Mouse (Mus musculus) NIH3T3 (cell line): ENCODE results near the gene Elp4.
A peak's percentile ranks its signal among the peaks of the same experiment; 100 is the strongest.

Experiments
- DNase-seq: peaks from one replicate; pipeline ENCODE4 v3.0.0-alpha.2; 2012; ENCODE audit warnings: low read depth

Elp4 gene

GRCm38 (mm10) chr2:105903896-105904756 lies at the start of gene Elp4, which contains the start of gene Immp1l:
Elp4 (minus strand) TSS chr2:105904564.
Immp1l (plus strand) TSS chr2:105904638.
- peak; percentile 98 for DNase-seq

- DNase-seq, result no peak
Observed at GRCm38 (mm10) chr2:105953862-105954261, 49.5 kb upstream of the Elp4 start.

DNA sequence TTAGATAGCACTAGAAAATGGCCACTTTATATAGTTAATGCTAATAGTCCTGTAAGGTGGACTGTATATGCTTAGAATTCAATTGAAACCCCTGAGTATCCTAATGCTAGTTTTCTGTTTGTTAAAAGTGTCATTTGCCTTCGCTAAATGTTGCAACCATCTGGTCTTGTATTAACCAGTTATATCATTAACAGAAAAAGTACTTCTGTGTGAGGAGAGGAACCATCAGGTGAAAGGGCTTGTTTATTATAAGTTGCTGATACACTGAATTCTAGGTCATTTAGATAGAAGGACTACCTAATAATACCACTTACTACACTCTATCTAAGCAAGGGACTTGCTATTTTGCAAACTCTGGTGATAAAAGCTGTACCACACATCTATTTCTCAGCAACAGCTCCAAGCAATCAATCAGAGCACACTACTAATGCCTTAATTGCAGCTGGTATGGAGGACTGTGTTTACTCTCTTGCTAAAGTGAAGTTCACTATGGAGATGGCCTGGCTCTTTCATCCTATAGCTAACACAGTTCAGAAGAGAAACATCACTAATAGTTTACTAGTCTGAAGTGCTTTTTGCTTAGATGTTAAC lies 47.1 kb upstream of the Elp4 start:
- DNase-seq, result no peak

DNA sequence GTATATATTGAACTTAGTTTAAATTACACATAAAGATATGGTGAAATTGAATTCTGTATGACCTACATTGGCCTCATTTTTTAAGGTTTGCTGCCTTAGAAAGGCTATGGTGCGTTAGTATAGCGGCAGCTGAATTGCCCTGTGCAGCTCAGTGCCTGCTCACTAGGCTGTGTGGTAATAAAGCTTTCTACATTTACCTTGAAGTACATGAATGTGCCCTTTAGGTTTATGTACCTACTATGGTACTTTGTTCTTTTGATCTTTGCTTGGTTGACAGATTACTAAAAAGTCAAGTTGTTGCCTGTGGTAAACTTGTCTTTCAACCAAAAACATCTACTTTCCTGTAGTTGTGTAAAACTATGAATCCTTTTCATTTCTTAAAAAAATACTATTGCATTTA lies 45.8 kb upstream of the Elp4 start:
- DNase-seq, result no peak

DNA sequence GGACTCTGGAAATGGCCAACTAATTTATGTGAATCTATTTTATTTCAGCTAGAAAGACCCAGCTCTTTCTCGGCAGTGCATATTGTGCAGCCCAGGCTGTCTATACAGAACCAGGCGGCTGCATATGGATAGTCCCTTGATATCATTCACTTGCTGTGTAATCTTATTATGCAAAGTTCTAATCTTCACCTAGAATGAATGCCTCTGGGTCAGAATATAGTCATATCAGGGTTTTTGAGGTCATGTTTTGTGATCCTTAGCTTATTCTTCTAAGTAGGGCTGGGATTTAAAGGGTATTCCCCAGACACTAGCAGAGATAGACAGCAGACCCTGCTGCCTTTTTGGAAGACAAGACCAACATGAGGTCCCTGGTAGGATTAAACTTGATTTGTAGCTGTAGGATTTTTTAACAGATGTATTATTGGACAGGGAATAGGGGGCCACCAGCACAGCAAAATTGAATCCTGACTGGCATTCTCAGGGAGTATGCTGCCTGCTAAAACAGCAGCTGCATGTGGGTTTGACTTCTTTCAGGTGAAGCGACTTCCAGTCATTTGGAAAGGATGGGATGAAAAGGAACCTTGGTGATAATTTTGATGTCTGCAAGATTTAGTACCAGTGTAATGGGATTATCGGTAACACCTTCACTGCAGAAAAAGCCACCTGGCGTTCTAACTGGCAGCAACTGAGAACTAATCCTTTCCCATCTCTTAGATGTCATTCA lies 13.4 kb upstream of the Elp4 start:
- no peak for DNase-seq

- peak; percentile 66 for DNase-seq
Observed at GRCm38 (mm10) chr2:105916671-105917070, 12.3 kb upstream of the Elp4 start.

- DNase-seq, result no peak
Observed at GRCm38 (mm10) chr2:105913655-105914366, 9.4 kb upstream of the Elp4 start.

- no peak for DNase-seq
Observed at GRCm38 (mm10) chr2:105910611-105911010, 6.2 kb upstream of the Elp4 start.

DNA sequence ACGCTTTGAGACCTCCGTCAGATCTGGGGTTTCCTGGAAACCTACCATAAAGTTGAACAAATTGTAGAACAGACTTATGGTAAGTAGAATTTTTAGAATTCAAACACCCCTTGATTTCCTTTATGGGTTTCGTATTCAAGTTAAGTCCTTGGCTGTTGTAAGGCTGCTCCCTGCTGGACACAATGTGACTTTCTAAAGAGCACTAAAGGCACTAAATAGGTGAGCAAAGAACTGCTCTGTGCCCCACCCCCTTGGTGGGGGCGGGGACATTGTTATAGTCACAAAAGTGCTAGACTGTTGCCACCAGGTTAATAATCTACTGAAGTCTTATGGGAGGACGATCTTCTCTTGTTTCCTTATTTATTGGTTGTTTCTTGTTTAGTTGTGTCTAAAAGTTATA lies 4.0 kb upstream of the Elp4 start:
- peak; percentile 50 for DNase-seq

DNA sequence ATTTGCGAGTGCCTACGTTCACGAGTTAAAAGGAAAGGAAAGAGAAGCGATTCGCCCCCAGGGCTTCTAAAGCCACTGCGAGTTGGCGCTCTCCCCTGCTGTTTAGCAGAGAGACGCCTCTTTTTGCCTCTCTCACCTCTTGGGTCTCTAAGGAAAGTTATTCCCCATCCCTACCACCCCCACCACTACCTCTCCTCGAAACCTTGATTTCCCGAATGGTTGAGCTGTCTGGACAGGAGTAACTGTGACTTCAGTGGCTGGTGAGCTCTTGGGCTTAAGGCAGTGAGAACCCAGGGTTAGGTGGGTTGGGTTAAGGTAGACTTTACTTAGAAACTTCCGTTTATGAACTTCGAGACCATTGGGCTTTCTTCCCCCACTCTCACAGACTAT lies 388 bp upstream of the Elp4 start:
- no peak for DNase-seq

GRCm38 (mm10) chr2:105890816-105891215 lies 13.5 kb downstream of the Elp4 start:
- no peak for DNase-seq

DNA sequence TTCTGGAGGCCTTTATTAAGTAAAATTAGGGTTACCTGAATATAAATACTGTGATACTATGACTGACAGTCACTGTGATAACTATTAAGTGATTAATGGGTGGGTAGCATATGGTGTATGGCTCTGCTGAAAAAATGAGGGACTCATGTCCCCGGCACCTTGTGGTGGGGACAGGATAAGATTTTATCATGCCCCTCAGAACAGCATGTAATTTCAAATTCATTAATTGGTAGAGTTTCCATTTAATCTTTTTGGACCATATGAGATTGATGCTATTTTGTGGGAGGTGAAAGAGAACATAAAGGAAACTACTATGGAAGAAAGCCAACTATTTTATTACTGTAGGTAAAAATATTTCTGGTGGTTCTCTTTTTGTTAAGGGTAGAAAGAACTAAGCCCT lies 31.0 kb downstream of the Elp4 start:
- DNase-seq, result no peak

DNA sequence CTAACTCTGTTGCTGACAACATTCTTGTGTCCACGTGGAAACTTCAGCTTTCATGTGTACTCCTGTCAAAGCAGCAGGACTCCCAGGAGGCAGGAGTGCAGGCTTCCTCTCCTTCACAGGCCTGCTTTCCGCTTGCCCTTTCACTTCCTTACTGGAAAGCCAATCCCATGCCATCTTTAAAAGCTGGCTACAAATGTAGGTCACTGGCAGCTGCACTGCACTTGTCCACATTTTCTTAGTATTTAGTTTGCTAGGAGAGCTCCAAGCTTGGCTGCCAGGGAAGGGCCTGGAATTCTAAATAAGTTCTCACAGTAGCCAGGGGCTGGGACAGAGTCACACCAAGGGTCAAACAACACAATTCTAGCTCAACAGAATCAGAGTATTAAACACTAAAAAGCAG lies 49.6 kb downstream of the Elp4 start:
- no peak for DNase-seq

GRCm38 (mm10) chr2:105852971-105853370 lies 51.4 kb downstream of the Elp4 start:
- no peak for DNase-seq

GRCm38 (mm10) chr2:105851714-105852293 lies 52.6 kb downstream of the Elp4 start:
- DNase-seq, result no peak

DNA sequence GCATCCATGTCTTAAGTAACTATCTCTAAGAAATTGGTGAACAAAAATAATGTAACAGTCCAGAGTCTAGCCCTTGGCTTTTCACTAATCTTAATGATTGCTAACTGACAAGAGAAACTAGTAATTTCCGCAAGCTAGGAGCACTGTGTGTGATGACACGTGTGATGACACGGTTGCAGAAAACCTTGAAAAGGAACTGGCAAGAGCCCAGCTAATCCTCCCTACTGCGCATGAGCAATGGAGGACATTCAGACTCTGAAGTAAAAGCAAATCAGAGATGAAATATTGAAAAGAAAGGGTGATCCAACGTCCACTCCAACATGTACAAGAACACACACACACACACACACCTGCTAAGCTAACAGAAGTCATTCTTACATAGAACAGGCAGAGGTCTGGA lies 61.2 kb downstream of the Elp4 start:
- DNase-seq, result no peak

- DNase-seq, result no peak
Observed at GRCm38 (mm10) chr2:105817965-105818364, 86.4 kb downstream of the Elp4 start.

GRCm38 (mm10) chr2:105815170-105815569 lies 89.2 kb downstream of the Elp4 start:
- DNase-seq, result no peak

DNA sequence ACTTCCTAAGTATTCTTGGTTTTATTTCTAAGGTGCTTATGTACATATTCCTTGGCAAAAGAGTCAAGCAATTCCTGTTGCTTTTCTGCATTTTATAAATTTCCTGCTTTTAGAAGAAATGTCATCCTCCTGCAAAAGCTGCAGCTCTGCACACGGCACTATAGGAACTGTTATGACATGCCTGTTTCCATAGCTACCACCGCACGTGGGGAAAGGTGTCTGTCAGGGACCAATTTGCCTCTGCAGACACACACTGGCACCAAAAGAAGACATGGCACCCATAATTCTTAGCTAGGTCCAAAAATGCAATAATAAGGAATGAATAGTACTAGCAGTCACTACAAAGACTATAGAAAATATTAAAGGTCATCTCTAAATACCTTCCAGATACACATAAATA lies 91.3 kb downstream of the Elp4 start:
- no peak for DNase-seq

DNA sequence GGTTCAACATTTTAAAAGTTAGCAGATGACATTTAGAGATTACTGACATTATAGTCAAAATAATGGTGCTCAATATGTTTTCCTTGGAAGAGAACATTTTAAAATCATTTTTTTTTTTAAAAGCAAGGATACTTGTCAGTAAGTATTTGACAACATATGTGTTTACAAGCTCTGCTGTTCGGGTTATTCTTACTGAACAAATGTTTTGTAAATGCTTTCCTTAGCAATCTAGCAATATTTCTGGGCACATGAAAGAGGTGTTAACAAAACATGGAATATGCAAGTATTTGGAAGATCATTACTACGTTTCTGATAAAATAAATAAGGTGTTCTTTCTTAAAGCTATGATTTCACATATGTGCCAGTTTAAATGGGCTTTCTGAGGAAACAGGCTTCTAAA lies 94.1 kb downstream of the Elp4 start:
- DNase-seq, result no peak

DNA sequence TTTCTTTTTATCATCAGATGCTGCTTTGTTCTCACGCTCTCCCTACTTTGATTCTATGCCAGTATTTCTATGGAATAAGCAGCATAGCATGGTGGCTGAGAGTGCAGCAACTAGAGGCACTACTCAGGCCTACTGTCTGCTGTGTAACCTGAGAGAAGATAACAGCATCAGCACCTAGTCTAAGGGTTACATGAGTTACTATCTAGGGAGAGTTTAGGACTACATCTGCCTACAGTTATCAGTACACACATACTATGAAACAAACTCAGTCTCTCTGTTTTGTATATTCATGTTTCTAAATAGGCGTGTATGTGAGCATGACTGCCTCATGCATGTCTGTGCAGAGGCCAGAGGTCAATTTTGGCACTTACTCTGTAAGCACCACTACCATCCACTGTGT lies 97.8 kb downstream of the Elp4 start:
- DNase-seq, result no peak

- no peak for DNase-seq
Observed at GRCm38 (mm10) chr2:105806047-105806446, 98.3 kb downstream of the Elp4 start.
